Mouse (Mus musculus) embryo, embryonic 11.5 days (tissue): ENCODE measurements at regions not wholly inside any gene's neighbourhood (a gene's known extent, or its start where the extent isn't known, plus 50 kb on each side); places are given as distances from the start of the nearest gene placed in this dataset.

Source experiments
- DNase-seq: peaks from one replicate; pipeline ENCODE4 v3.0.0-alpha.2; 2012; ENCODE audit warnings: low read depth, low spot score

- DNase-seq = no peak
Measured at GRCm38 (mm10) chr13:90823877-90824276, 81.3 kb downstream of the Atp6ap1l start.

- no peak for DNase-seq
Measured at GRCm38 (mm10) chr13:90821898-90822297, 83.3 kb downstream of the Atp6ap1l start.

GRCm38 (mm10) chr13:90820453-90820852, 84.7 kb downstream of the Atp6ap1l start:
- DNase-seq = no peak

DNA sequence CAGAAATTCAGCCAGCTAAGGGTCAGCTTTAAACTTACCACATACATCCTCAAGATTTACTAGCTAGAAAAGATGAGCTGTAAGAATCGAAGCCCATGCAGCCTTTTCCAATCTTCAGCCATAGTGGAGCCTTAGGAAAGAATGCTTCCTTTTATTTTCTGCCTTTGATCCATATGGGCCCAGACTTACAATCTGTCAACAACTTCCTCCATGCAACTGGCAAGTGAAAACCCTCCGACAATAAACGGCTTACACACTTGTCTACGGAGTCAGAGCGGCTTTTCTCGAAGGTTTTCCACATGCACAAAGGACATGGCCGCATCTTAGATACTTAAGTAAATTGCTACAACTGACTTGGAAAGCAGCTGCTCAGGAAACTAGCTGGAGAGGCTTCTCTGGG, 85.2 kb downstream of the Atp6ap1l start:
- no peak for DNase-seq

- no peak for DNase-seq
Measured at GRCm38 (mm10) chr13:90814174-90814865, 90.8 kb downstream of the Atp6ap1l start.

GRCm38 (mm10) chr13:90810011-90810410, 95.1 kb downstream of the Atp6ap1l start:
- no peak for DNase-seq

- DNase-seq = no peak
Measured at GRCm38 (mm10) chr13:90799641-90800040, 105.5 kb downstream of the Atp6ap1l start.

DNA sequence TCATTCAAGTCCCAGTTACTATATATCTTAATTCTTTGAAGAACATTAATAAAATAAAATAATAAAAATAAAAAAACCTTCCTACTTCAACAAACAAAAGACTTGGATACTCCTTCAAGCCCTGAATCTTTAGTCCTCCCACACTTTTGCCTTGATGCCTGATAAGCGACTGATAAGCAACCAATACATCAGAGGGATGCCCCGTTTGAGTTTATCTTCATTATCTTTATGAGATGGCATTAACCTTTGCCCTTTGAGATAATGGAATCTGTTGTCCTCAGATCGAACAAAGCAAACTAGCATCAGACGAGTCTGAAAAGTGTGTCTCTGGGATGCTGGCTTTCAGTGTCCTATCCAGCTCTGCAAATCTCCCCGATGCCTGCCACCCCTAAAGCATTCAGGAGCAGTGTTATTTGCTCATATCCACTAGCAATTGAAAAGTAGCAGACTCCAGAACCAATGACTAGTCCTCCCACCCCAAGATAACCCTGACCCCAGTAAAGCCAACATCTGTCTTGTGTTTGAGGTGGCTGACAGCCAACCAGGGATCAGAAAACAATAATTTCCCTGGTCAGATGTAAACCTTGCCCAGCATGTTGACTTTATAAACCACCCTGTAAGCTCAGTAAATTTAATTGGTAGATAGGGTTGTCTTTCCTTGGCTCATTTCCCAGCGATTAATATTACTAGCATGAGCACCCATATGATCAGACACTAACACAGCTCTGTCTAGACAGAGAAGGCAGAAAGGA, 106.2 kb downstream of the Atp6ap1l start:
- DNase-seq = no peak

GRCm38 (mm10) chr13:90798381-90798780, 106.8 kb downstream of the Atp6ap1l start:
- no peak for DNase-seq

- no peak for DNase-seq
Measured at GRCm38 (mm10) chr13:90797209-90797608, 107.9 kb downstream of the Atp6ap1l start.

- no peak for DNase-seq
Measured at GRCm38 (mm10) chr13:90796809-90797208, 108.3 kb downstream of the Atp6ap1l start.

- no peak for DNase-seq
Measured at GRCm38 (mm10) chr13:90782435-90782834, 122.7 kb downstream of the Atp6ap1l start.

GRCm38 (mm10) chr13:90781974-90782373, 123.2 kb downstream of the Atp6ap1l start:
- no peak for DNase-seq

- no peak for DNase-seq
Measured at GRCm38 (mm10) chr13:90777952-90778298, 127.2 kb downstream of the Atp6ap1l start.

GRCm38 (mm10) chr13:90777123-90777951, 127.8 kb downstream of the Atp6ap1l start:
- DNase-seq = no peak

DNA sequence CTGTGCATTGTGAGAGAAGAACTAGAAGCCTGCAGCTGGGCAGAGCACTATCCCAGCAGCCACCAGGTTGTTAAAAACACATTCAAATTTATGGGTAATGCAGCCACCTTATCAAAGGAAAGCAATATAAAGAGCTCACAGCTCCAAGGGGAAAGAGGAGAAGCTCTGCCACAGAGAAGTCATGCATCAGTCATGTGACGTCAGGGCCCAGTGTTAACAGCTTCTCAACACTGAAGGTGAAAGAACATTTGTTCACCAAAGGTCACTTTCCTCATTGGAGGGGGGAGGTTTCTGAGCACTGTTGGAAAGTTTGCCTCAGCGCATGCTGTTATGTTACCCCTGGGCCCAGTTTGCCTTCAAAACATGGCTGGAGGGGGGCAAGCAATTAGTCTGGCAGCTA, 143.0 kb downstream of the Atp6ap1l start:
- DNase-seq = peak; percentile 29

- peak; percentile 13 for DNase-seq
Measured at GRCm38 (mm10) chr13:90760516-90761050, 144.6 kb downstream of the Atp6ap1l start.

DNA sequence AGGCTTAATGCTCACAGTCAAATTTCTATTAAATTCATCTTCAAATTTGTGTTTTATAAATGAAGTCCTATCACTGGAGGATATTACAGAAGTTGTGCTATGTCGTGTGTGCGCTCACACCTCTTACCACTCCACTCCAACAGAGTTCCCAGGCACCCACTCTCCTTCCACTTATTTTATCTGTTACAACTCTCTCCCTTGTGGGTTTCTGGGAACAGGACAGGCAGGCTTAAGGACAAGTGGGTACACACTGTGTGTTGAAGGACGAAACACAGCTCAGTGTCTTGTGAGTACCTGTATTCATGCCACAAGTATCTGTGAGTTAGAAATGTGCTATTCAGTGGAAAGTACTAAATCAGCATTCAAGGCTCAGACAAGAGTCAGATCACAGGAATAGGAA, 150.7 kb downstream of the Atp6ap1l start:
- DNase-seq = no peak

- no peak for DNase-seq
Measured at GRCm38 (mm10) chr13:90749741-90750140, 155.4 kb downstream of the Atp6ap1l start.

DNA sequence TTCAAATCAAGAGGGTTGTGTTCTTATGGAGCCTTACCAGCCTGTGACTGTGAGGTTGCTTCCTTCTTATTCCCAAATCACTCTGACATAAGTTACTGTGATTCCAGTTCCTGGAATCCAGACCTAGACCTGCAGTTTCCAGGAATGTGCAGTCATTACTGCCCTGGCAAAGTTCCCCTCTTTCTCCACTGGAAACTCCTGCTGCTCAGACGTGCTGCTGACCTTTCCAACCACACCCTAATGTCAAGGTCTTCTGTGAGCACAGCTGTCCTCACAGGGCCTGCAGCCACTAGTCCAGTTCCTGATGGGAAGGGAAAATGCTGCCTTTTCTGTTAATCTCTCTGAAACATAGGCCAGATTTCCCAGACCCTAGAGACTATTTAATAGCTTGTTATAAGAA, 160.1 kb downstream of the Atp6ap1l start:
- DNase-seq = no peak

- no peak for DNase-seq
Measured at GRCm38 (mm10) chr13:90742615-90743402, 162.3 kb downstream of the Atp6ap1l start.
